ENCODE assay signal across 8 mouse cellular contexts in the genomic region with DNA sequence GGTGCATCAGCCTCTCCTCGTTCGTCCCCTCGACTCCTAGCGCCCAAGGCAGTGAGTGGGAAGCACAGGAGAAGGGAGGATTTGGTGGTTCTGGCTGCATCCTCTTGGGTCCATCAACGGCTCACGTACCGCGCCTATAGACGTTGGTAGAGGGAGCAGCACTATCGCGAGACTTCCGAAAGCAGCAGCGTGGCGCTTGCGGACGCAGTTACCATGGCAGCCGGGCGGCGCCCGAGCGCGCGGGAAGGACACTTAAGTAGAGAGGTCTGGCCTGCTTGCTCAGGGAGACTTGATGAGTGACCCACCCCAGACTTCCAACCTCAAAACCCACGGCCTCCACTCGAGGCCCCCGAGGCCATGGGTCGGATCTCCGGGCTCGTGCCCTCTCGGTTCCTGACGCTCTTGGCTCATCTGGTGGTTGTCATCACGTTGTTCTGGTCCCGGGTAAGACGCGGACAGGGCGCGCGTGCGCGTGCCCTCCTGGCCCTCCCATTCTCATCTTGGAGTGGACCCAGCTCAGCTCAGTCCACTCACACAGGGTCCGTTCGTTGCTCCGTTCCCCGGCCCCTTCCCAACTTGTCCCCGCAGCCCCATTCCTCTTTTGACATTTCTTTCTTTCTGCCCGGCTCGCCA. TPM values are rescaled to one million over a fixed set of nuclear protein-coding genes. Genes with fewer than 3 reads are reported as not detected.
DNase-seq lines count a peak whose midpoint lies in the region; ATAC-seq and TF ChIP-seq lines count a peak whose summit lies in the region.

A gene (plus strand): TSS at position 217 of the 633 bp plus-strand sequence.

- ATAC-seq in hindbrain, postnatal 0 days, result peak; percentile 88

- no peaks in the 10 kb centered on the region for H3K9me3 ChIP-seq in hindbrain, postnatal 0 days (ENCODE audit: low read length)
- H3K9me3 ChIP-seq in megakaryocyte, embryonic 14.5 days, result no peaks in the 10 kb centered on the region

- peaks cover 18% of the 10 kb centered on the region; the same call in 1 of the 2 replicates for H3K4me1 ChIP-seq in hindbrain, postnatal 0 days (ENCODE audit: insufficient read depth, low read length)
- H3K4me1 ChIP-seq in megakaryocyte, embryonic 14.5 days, result peaks cover 75% of the 10 kb centered on the region

- H3K4me2 ChIP-seq in hindbrain, postnatal 0 days (ENCODE audit: low read depth, low read length), result peak within 1 kb of the TSS; percentile 86

- intact Hi-C loops in gastrocnemius, adult 2 months (cut with DNase I), result no loop called here

- TF ChIP-seq CTCF in gastrocnemius, adult 2 months (IDR thresholded peaks at IDR 0.05), result no peak
- TF ChIP-seq CTCF in hindbrain, postnatal 0 days (IDR thresholded peaks at IDR 0.05; ENCODE audit: low read depth), result peak; percentile 41

- H3K27ac ChIP-seq in gastrocnemius, adult 2 months, result peak within 1 kb of the TSS; percentile 93
- peak within 1 kb of the TSS; percentile 91 for H3K27ac ChIP-seq in hindbrain, postnatal 0 days

- no peaks in the 10 kb centered on the region for H3K36me3 ChIP-seq in hindbrain, postnatal 0 days (ENCODE audit: insufficient read depth, low read length)
- H3K36me3 ChIP-seq in megakaryocyte, embryonic 14.5 days (replicated peaks; ENCODE audit: low read length), result no peaks in the 10 kb centered on the region

- H3K4me3 ChIP-seq in gastrocnemius, adult 2 months, result peak within 1 kb of the TSS; percentile 82
- peak within 1 kb of the TSS; percentile 58 for H3K4me3 ChIP-seq in hindbrain, postnatal 0 days (ENCODE audit: low read length)
- H3K4me3 ChIP-seq in megakaryocyte, embryonic 14.5 days (replicated peaks), result peak within 1 kb of the TSS; percentile 98

- H3K9ac ChIP-seq in hindbrain, postnatal 0 days (replicated peaks; ENCODE audit: low read length), result peak within 1 kb of the TSS; percentile 70

- no peaks in the 10 kb centered on the region for H3K27me3 ChIP-seq in hindbrain, postnatal 0 days (ENCODE audit: insufficient read depth, low read length)
- H3K27me3 ChIP-seq in megakaryocyte, embryonic 14.5 days (replicated peaks), result no peaks in the 10 kb centered on the region

- DNase-seq in WW6 (ENCODE audit: low read depth, low spot score), result peak; percentile 92
- DNase-seq in cerebellum, postnatal 4 days (ENCODE audit: low spot score in 2 of 2), result peak; percentile 73 to 91
- peak; percentile 95 for DNase-seq in gastrocnemius, adult 2 months
- DNase-seq in hindbrain, postnatal 0 days (ENCODE audit: low spot score), result peak; percentile 97
- DNase-seq in left cerebral cortex, adult 8-10 months (ENCODE audit: low spot score in 2 of 2), result peak; percentile 90 to 94
- peak; percentile 96 to 97 for DNase-seq in right cerebral cortex, postnatal 10 days (ENCODE audit: low spot score in 2 of 2)
- peak; percentile 94 for DNase-seq in urinary bladder, postnatal 25 days (ENCODE audit: low spot score)

- WGBS in hindbrain, postnatal 0 days, result under 1% methylated on average over 47 of the region's 47 CpGs

RNA-seq across cellular contexts. Expression of the gene that starts here (rescaled TPM):
- total RNA-seq in gastrocnemius, adult 2 months (2021), result 1 to 10 TPM; 3.9 to 5.7 TPM
- 68.9 and 135 TPM in 2 replicates for total RNA-seq in hindbrain, postnatal 0 days (2014; rRNA removed)
- 28.6 and 34.1 TPM in 2 replicates for polyA plus RNA-seq in hindbrain, postnatal 0 days (2015; fragmentation: Nextera tagmentation; extraction: Ambion mirVana)
- 10 to 100 TPM; 15.2 to 19.4 (median 17.1) TPM for total RNA-seq in left cerebral cortex, adult 8-10 months (2022)
- polyA plus RNA-seq in megakaryocyte, embryonic 14.5 days (2012; ENCODE audit: insufficient read depth, low replicate concordance), result 40.2 and 62.0 TPM in 2 replicates

Comparison
In these comparisons a context has a peak if more than half of its experiments do, and no peak if none do; other contexts are left out.
1. Peak in every context shown above with its lines: DNase-seq, ATAC-seq, H3K4me3 ChIP-seq and H3K27ac ChIP-seq.